Mouse (Mus musculus) frontal cortex, postnatal 25 days (tissue): ENCODE measurements around the gene Unc5c.

Source experiments
- DNase-seq, 2 experiments: peaks; one replicate each; pipeline ENCODE4 v3.0.0; 2022; ENCODE audit warnings: low spot score in 2 of 2

Unc5c gene

DNA sequence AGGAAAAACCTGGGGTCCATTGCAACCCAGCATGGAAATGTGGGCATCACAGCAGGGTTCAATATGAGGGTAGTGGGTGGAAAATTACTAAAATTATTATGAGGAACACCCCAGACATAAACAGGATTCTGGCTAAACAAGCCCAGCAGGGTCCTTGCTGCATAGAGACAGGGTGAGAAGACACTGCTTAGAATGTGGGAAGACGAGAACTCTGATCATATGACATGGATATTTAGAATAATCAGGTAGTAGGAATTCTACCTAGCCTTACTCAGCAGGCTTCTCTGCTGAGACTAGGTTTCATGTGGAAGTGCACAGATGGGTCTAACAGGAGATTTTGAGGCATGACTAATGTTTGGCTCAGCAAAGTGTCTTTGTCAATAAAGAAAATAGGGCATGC is 131.9 kb downstream of the Unc5c start:
- DNase-seq, result no peak

DNA sequence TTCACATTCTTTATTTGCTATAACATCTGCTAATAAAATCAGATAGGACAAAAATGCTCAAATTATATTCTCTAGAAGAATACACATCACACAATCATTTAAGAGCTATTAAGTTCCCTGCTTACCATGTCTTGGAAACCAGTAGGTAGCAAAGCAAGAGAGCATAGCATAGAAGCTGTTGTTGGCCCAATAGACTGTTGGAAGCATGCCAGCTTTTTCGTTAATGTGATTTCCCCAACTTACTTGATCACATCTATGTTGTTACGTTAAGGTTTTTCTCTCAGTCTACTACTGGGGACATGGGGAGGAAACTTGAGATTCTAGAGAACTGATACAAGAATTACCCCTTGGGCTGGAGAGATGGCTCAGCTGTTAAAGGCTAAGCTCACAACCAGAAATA is 133.0 kb downstream of the Unc5c start:
- DNase-seq, result no peak

- no peak for DNase-seq
These were observed 133.9 kb downstream of the Unc5c start for GRCm38 (mm10) chr3:141598936-141599335.

- DNase-seq, result no peak
These were observed 136.1 kb downstream of the Unc5c start for GRCm38 (mm10) chr3:141601072-141601549.

DNA sequence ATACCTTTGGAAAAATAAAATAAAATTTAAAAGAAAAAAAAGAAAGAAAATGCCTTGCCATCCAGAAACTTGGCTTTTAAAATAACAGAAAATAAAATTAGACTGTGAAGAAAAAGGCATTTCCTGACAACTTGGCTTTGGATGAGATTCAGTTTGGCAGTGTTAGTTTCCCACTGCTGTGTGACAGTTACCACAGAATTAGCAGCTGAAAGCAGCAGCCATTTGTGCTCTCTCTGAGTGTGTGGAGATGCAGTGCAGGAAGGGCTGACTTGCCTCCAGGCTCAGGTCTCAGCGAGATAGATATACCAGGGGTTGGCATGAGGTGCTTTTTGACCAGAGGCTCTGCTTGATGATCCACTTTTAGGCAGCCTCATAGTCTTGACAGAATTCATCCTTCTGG is 151.7 kb downstream of the Unc5c start:
- DNase-seq, result no peak

- no peak for DNase-seq
These were observed 153.7 kb downstream of the Unc5c start for GRCm38 (mm10) chr3:141618675-141619074.

DNA sequence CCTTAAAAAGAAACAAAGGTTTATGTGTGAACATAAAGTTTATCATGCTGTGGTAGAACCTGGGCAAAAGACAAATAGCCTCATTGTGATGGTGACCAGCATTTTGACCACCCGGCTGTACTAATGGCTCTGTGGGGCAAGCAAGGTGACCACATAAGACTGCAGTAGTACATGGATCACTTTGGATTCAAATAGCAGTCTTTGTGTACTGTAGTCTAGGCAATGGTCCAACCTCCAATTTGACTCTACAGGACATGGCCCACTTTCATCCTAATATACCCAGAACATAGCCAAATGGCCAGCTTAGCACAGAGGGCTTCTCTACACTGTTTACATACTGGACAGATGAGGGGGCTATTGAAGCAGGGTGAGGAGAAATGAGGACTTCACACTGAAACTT is 156.5 kb downstream of the Unc5c start:
- no peak for DNase-seq

DNA sequence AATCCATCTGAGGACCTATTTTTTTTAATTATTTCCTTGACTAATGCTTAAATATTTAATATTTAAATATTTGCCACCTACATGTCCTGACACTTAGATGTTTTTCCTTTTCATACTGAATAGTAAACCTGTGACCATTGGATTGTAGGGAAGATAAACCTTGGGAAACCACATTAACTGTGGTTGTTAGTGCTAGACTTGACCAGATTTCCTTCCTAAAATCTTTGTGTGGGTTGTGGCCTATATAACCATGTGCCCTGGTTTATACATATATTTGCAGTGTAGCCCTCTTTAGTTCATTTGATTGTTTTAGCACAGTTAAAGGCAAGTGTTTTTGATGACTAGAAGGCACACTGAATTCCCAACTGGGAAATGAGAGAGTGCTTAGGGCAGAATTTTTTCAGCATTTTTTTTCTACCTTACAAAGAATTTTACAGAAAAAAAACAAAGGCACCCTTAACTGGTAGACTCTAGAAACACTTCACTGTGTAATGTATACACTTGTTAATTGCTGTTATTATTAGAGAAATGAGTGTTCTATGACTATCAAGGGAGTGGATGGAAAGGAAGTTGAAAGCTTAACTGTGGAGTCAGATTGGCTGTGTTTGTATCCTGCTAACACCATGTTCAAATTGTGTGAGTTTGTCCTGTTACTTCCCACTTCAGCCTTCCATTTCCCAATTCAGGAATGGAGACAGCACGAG is 162.1 kb downstream of the Unc5c start:
- no peak for DNase-seq

GRCm38 (mm10) chr3:141627639-141627977 is 162.6 kb downstream of the Unc5c start:
- DNase-seq, result no peak

- DNase-seq, result no peak
These were observed 164.4 kb downstream of the Unc5c start for GRCm38 (mm10) chr3:141629431-141629830.

DNA sequence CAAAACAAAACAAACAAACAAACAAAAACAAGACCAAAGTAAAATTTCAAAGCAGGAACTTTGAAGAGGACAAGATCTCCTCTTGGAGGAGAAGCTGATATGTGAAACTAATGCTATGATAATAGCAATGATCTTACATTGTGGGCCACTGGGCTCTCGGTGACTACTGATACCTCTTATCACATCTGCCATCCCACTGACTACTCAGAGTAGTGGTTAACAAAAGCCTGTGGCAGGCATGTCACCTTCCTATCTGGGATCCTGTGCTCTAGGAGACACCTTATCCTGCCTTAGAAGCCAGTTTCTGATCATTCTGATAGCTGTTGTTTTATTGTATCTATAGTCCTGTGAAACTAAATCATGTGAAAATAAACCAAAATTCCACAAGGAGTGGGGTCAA is 172.9 kb downstream of the Unc5c start:
- no peak for DNase-seq

- no peak for DNase-seq
These were observed 179.2 kb downstream of the Unc5c start for GRCm38 (mm10) chr3:141644264-141644663.

DNA sequence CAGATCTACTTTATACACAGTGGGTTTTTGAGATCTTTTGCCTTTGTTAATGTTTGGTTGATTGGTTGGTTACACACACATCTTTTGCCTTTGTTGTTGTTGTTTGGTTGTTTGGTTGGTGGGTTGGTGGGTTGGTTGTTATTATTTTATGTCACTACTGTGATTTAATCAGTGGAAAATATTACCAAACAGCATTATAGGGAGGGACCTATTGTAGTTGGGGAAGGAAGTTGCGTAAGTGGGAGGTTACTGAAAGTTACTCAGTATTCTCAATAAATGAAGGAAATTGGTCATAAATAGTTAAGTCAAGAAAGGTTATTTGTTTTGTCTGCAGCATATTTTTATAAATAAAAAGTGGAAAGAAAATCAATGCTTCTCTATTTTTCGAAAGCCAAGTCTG is 181.6 kb downstream of the Unc5c start:
- DNase-seq, result no peak

DNA sequence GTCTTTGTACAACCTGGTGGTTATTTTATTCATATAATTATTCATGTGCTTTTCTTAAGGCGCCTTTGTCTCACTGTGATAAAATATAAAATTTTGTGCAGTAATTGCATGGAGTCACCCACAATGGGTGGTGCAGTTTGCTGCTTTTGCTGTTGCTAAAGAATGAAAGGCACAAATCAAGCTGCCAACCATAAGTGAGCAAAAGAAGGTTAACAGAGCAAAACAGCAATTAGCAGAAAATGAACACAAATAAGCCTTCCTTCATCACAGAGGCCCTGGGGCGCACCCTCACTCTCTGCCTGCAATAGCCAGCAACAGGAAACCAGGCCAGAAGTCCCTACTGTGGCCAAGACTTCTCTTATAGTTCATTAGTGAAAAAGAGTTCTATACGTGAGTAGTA is 185.6 kb downstream of the Unc5c start:
- DNase-seq, result no peak

DNA sequence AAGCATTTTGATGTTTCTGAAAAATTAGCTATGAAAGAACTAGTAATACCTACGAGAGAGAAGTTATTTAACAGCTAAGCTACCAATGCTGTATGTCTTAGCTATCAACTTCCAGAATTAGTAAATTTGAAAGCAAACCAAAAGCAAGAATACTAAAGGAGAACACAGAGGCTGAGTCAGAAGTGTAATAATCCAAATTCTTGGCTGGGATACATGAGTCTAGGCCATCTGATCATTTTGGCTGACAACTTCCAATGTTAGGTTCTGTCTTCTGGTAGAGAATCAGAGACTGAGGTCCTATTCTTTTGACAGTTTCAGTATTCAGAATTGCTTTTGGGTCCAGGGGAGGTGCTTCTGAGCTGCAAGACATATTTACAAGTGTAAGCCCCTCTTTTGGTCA is 188.9 kb downstream of the Unc5c start:
- DNase-seq, result no peak

DNA sequence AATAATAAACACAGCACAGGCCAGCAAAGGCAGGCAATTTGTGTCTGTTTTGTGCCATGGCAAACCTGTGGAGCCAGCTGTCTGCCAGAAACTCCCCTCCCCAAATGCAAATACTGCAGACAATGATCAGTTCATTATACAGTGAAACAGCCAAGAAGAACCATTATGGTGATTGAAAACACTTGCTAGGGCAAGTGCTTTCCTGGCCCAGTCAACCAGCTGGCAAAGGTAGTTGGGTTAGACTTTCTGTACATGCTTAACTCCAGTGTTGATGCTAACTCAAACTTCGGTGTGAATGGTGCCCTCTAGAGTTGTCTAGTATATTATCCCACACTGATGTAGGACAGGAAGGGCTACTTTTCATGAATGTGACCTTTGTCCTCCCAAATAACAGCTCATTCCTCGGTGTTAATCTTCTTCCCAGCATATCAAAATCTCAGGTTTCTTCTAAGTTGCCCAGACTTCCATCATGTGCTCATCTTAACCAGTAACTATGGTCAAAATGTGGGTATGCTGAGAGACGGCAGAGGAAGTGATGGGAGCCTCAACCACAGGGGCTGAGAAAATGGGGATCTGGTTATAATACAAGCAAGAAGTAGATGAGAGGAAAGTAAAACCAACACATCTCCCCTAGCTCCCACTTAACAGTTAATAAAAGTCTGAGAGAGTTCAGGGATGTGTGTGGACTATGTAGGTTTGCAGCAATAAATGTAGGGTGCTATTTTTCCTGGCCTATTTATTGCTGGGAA is 194.2 kb downstream of the Unc5c start:
- DNase-seq, result no peak

GRCm38 (mm10) chr3:141660065-141661062 is 195.3 kb downstream of the Unc5c start:
- DNase-seq, result no peak

DNA sequence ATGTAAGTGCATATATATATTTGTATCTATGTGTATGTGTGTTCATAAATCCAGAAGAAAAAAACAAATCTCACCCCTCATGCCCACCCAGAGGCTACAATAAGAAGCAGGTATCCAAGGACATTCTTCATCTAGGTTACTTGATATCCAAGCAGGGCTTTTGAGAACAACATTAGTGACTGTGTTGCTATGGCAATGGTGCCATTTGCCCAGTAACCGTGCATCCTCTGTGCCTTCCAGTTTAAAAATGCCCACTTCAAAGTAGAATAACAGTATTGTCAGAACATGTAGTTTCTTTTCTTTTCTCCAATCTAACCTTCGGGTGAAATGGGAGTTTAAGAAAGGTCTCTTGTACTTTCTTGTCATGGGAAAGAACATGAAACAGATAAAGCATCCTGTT is 224.1 kb downstream of the Unc5c start:
- DNase-seq, result no peak

DNA sequence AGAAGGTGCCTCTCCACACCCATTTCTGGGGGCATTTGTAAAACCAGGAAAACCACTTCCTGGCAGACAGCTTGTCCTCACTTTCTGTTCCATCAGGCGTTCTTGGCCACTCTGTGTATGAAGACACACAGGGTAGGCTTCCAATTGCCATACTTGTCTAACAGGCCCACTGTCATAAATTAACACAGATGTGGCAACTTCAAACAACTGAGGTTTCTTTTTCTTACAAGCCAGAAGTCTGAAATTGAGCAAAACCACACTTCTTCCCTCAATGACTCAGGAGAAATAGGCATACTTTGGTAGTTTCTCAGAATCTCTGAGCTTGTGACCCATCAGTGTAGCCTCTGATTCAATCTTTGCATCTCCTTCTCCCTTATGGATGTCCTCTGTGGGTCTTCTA is 225.7 kb downstream of the Unc5c start:
- no peak for DNase-seq

DNA sequence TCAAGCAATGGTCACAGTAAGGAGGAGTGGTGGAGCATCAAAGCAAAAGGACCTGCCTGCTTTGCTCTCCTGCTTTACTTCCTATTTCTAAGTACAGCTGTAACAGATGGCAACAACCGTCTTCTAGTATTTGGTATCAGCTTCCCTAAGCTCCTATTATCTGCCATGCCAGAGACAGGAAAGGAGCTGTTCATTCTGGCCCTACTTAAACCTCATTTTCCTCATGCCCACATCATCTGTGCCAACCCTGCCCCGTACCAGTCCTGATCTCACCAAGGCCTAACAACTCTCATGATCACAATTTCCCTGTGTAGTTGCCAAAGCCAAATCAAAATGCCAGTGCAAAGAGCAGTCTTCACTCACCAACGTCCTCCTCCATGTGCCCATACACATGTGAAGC is 226.4 kb downstream of the Unc5c start:
- DNase-seq, result no peak

GRCm38 (mm10) chr3:141691846-141692245 is 226.8 kb downstream of the Unc5c start:
- no peak for DNase-seq

DNA sequence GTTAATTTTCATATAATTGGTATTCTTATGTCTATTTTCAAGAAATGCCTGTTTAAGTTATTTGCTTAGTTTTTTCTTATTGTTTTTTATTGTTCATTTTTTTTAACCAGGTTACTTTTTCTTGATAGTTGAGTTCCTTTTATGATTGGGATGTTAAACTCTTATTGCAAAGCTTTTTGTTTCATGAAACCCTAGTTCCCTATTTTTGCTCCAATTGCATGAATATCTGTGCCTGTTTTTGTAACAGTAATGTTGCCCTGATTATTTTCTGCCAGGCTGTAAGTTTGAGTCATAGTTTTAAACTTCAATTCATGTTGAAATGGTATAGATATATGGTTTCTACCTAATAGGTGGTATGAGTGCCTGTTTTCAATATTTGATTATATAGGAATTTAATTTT is 234.2 kb downstream of the Unc5c start:
- no peak for DNase-seq
